Mouse (Mus musculus): ENCODE results near the gene Swi5. TPM values are rescaled to one million over a fixed set of nuclear protein-coding genes. Genes with fewer than 3 reads are reported as not detected.

Gene Swi5
- polyA plus RNA-seq, 1 experiment from 2014 or later = 214 TPM

GRCm38 (mm10) chr2:32289578-32289977 lies 1.7 kb upstream of the Swi5 start:
- H3K4me1 ChIP-seq = peaks cover 36% of the 10 kb centered on the region
- peak overlapping the region; percentile 79 for H3K4me2 ChIP-seq
- peaks cover 41% of the 10 kb centered on the region for H3K36me3 ChIP-seq
- H3K27ac ChIP-seq = peak overlapping the region; percentile 80; the same call in 1 of the 2 replicates
- no peak for ATAC-seq
- peak overlapping the region; percentile 89 for H3K4me3 ChIP-seq
- no peak overlapping the region for H3K9ac ChIP-seq
- H3K27me3 ChIP-seq (replicated peaks) = no peaks in the 10 kb centered on the region
- H3K9me3 ChIP-seq (replicated peaks) = no peaks in the 10 kb centered on the region

DNA sequence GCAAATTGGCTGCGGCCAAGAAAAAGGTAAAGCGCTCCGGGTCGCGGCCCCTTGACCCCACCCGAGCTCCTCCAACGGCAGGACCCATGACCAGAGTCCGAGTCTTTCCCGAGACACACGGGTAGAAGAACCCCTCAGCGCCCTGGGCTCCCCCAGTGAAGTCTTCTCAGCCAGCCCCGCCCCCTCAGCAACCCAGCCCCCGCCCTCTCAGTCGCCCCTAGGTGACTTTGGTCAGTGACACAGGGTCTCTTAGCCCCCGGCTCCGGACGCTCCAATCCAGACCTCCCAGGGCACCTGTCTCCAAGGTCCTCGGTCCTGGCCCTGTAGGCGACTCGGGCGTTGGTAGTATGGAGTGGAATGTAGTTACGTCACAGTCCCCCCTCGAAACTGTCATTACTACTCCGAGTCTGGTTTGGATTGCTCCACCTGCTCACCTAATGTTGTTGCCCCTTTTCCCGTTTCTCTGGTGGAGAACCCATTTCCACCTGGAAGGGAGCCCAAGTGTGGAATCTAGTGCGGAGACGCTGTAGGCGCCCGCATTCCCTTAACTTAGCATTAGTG lies 576 bp upstream of the Swi5 start:
- Histone ChIP-seq H3K4me2 (peak overlapping the region; percentile 79), H3K27ac (peak overlapping the region; percentile 80), H3K27me3 (replicated peaks) (no peaks in the 10 kb centered on the region), H3K4me3 (peak overlapping the region; percentile 89), H3K9me3 (replicated peaks) (no peaks in the 10 kb centered on the region), H3K9ac (peak overlapping the region; percentile 93), H3K4me1 (peaks cover 41% of the 10 kb centered on the region), H3K36me3 (peaks cover 41% of the 10 kb centered on the region)
- 3% methylated on average over 29 of the region's 29 CpGs for WGBS (ENCODE audit: insufficient replicate concordance)
- ATAC-seq = peak; percentile 59

DNA sequence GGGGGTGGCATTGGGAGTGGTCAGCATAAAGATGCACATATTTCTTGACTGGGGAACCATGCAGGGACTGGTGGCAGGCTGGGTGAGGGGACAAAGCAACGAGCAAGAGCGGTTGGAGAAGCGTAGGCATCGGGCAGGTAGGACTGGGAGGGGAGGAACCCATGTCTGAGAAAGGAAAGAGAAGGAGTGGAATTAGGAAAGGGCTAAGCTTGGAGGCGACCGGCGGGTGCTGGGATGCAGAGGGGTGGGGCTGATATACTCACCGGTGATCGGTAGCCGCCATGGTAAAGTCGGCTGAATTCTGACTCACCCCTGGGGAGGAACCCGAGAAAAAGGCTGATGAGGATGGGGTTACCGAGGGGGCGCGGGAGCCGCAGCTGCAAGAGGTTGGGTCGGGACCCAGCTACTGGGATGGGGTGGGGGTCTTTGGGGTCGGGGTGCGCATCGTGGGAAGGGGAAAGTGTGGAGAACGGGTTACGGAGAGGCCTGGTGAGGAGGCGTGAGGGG lies 488 bp downstream of the Swi5 start, which contains the start of gene Golga2:
TSS of gene Golga2 (plus strand) at position 51 of the 507 bp plus-strand sequence.
- peak; percentile 11 for ATAC-seq
- H3K9ac ChIP-seq = peak within 1 kb of the TSS; percentile 93
- peak within 1 kb of the TSS; percentile 89 for H3K4me3 ChIP-seq
- peaks cover 48% of the 10 kb centered on the region for H3K4me1 ChIP-seq
- peak within 1 kb of the TSS; percentile 87 for H3K27ac ChIP-seq
- under 1% methylated on average over 23 of the region's 23 CpGs for WGBS (ENCODE audit: insufficient replicate concordance)
- peaks cover 39% of the 10 kb centered on the region for H3K36me3 ChIP-seq
- H3K27me3 ChIP-seq (replicated peaks) = no peaks in the 10 kb centered on the region
- H3K4me2 ChIP-seq = peak within 1 kb of the TSS; percentile 89
- no peaks in the 10 kb centered on the region for H3K9me3 ChIP-seq (replicated peaks)

- Histone ChIP-seq H3K9me3 (replicated peaks) (no peaks in the 10 kb centered on the region), H3K4me2 (no peak overlapping the region), H3K27ac (no peak overlapping the region), H3K36me3 (peaks cover 68% of the 10 kb centered on the region), H3K4me3 (no peak overlapping the region), H3K4me1 (peaks cover 34% of the 10 kb centered on the region), H3K9ac (no peak overlapping the region), H3K27me3 (replicated peaks) (no peaks in the 10 kb centered on the region)
- 67% methylated on average over 3 of the region's 3 CpGs for WGBS (ENCODE audit: insufficient replicate concordance)
- no peak for ATAC-seq
These were observed 3.9 kb downstream of the Swi5 start for GRCm38 (mm10) chr2:32283986-32284385.

- Histone ChIP-seq H3K4me3 (no peak overlapping the region), H3K36me3 (peaks cover 80% of the 10 kb centered on the region), H3K9ac (no peak overlapping the region), H3K4me2 (0 out of 2 replicates have a peak overlapping the region, but pooled peaks have one; percentile 1), H3K27me3 (replicated peaks) (no peaks in the 10 kb centered on the region), H3K27ac (0 out of 2 replicates have a peak overlapping the region, but pooled peaks have one; percentile 22), H3K4me1 (peaks cover 30% of the 10 kb centered on the region), H3K9me3 (replicated peaks) (no peaks in the 10 kb centered on the region)
- ATAC-seq = peak; percentile 27; the same call in 1 of the 2 replicates
- WGBS (ENCODE audit: insufficient replicate concordance) = 49% methylated on average over 1 of the region's 1 CpGs
These were observed 5.1 kb downstream of the Swi5 start for GRCm38 (mm10) chr2:32282727-32283126.

GRCm38 (mm10) chr2:32282289-32282688 lies 5.6 kb downstream of the Swi5 start:
- no peak overlapping the region for H3K9ac ChIP-seq
- H3K27me3 ChIP-seq (replicated peaks) = no peaks in the 10 kb centered on the region
- H3K4me1 ChIP-seq = peaks cover 30% of the 10 kb centered on the region
- no peak overlapping the region for H3K4me3 ChIP-seq
- no peak for ATAC-seq
- H3K36me3 ChIP-seq = peaks cover 84% of the 10 kb centered on the region
- 0 out of 2 replicates have a peak overlapping the region, but pooled peaks have one; percentile 22 for H3K27ac ChIP-seq
- H3K4me2 ChIP-seq = 0 out of 2 replicates have a peak overlapping the region, but pooled peaks have one; percentile 1
- H3K9me3 ChIP-seq (replicated peaks) = no peaks in the 10 kb centered on the region
- 34% methylated on average over 2 of the region's 2 CpGs for WGBS (ENCODE audit: insufficient replicate concordance)

- H3K9ac ChIP-seq = no peak overlapping the region
- no peaks in the 10 kb centered on the region for H3K27me3 ChIP-seq (replicated peaks)
- H3K27ac ChIP-seq = no peak overlapping the region
- no peaks in the 10 kb centered on the region for H3K9me3 ChIP-seq (replicated peaks)
- H3K36me3 ChIP-seq = peaks cover 41% of the 10 kb centered on the region
- WGBS (ENCODE audit: insufficient replicate concordance) = 57% methylated on average over 3 of the region's 3 CpGs
- H3K4me3 ChIP-seq = no peak overlapping the region
- ATAC-seq = no peak
- no peaks in the 10 kb centered on the region for H3K4me1 ChIP-seq
- no peak overlapping the region for H3K4me2 ChIP-seq
These were observed 12.1 kb downstream of the Swi5 start for GRCm38 (mm10) chr2:32275823-32276222.

DNA sequence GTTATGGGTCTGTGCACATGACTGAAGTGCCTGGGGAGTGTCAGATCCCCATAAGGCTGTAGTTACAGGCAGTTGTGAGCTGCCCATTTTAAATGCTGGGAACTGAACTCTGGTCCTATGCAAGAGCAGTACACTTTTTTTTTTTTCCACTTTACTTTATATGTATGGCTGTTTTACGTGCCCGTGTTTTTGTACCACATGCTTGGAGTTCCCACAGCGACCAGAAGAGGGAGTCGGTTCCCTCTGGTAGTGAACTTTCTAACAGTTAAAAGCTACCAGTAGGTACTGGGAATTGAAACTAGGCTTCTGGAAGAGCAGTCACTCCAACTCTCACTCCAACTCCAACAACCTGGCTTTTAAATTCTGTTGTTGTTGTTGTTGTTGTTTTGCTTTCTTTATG lies 27.2 kb downstream of the Swi5 start:
- WGBS (ENCODE audit: insufficient replicate concordance) = 21% methylated on average over 4 of the region's 4 CpGs
- Histone ChIP-seq H3K27ac (peak overlapping the region; percentile 80), H3K4me2 (peak overlapping the region; percentile 92), H3K36me3 (peaks cover 28% of the 10 kb centered on the region), H3K9ac (peak overlapping the region; percentile 93; the same call in 1 of the 2 replicates), H3K27me3 (replicated peaks) (no peaks in the 10 kb centered on the region), H3K9me3 (replicated peaks) (no peaks in the 10 kb centered on the region), H3K4me1 (peaks cover 20% of the 10 kb centered on the region), H3K4me3 (peak overlapping the region; percentile 91; the same call in 1 of the 2 replicates)
- ATAC-seq = no peak

- peak; percentile 95 for ATAC-seq
- Histone ChIP-seq H3K9ac (peak within 1 kb of the TSS; percentile 93), H3K4me2 (peak within 1 kb of the TSS; percentile 92), H3K4me3 (peak within 1 kb of the TSS; percentile 91), H3K9me3 (replicated peaks) (no peaks in the 10 kb centered on the region), H3K27me3 (replicated peaks) (no peaks in the 10 kb centered on the region), H3K4me1 (peaks cover 20% of the 10 kb centered on the region), H3K36me3 (peaks cover 32% of the 10 kb centered on the region), H3K27ac (peak within 1 kb of the TSS; percentile 80)
- WGBS (ENCODE audit: insufficient replicate concordance) = 1% methylated on average over 59 of the region's 59 CpGs
These were observed 28.0 kb downstream of the Swi5 start, which contains the start of gene Uck1 for GRCm38 (mm10) chr2:32259657-32260417. Gene Uck1 (minus strand): TSS chr2:32260159.

- peak overlapping the region; percentile 93 for H3K9ac ChIP-seq
- H3K27ac ChIP-seq = peak overlapping the region; percentile 80
- H3K36me3 ChIP-seq = peaks cover 41% of the 10 kb centered on the region
- peak overlapping the region; percentile 92 for H3K4me2 ChIP-seq
- peak overlapping the region; percentile 91 for H3K4me3 ChIP-seq
- 52% methylated on average over 6 of the region's 6 CpGs for WGBS (ENCODE audit: insufficient replicate concordance)
- peaks cover 20% of the 10 kb centered on the region for H3K4me1 ChIP-seq
- ATAC-seq = 0 out of 2 replicates have a peak, but pooled peaks have one; percentile 7
- H3K27me3 ChIP-seq (replicated peaks) = no peaks in the 10 kb centered on the region
- H3K9me3 ChIP-seq (replicated peaks) = no peaks in the 10 kb centered on the region
These were observed 28.9 kb downstream of the Swi5 start for GRCm38 (mm10) chr2:32258887-32259533.

DNA sequence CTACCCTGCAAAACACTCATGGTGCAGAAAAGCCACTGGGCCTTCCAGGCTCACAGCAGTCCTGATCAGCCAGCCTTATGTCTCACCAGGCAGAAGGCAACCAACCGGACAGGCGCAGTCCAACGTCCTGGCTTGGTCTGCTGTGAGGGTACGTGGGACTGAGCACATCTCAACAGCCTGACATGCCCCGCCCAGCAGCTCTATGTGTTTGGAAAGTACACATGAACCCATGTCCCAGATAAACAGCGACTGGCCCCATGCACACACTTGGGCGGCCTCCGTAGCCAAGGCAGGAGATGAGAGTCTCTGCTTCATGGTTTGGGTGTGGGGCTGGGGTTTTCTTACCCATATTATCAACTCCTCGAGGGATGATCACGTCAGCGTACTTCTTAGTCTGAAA lies 31.6 kb downstream of the Swi5 start:
- no peaks in the 10 kb centered on the region for H3K9me3 ChIP-seq (replicated peaks)
- H3K4me3 ChIP-seq = no peak overlapping the region
- ATAC-seq = no peak
- H3K4me1 ChIP-seq = peaks cover 20% of the 10 kb centered on the region
- WGBS (ENCODE audit: insufficient replicate concordance) = 78% methylated on average over 11 of the region's 11 CpGs
- no peak overlapping the region for H3K4me2 ChIP-seq
- H3K27me3 ChIP-seq (replicated peaks) = no peaks in the 10 kb centered on the region
- no peak overlapping the region for H3K9ac ChIP-seq
- no peak overlapping the region for H3K27ac ChIP-seq
- peaks cover 68% of the 10 kb centered on the region for H3K36me3 ChIP-seq
